Mouse (Mus musculus) retina, embryonic 14.5 days (tissue): ENCODE data around the gene A730071L15Rik.

ENCODE experiments used
- DNase-seq: peaks from one replicate; pipeline ENCODE4 v3.0.0-alpha.2; 2015; ENCODE audit warnings: low spot score

Gene A730071L15Rik

DNA sequence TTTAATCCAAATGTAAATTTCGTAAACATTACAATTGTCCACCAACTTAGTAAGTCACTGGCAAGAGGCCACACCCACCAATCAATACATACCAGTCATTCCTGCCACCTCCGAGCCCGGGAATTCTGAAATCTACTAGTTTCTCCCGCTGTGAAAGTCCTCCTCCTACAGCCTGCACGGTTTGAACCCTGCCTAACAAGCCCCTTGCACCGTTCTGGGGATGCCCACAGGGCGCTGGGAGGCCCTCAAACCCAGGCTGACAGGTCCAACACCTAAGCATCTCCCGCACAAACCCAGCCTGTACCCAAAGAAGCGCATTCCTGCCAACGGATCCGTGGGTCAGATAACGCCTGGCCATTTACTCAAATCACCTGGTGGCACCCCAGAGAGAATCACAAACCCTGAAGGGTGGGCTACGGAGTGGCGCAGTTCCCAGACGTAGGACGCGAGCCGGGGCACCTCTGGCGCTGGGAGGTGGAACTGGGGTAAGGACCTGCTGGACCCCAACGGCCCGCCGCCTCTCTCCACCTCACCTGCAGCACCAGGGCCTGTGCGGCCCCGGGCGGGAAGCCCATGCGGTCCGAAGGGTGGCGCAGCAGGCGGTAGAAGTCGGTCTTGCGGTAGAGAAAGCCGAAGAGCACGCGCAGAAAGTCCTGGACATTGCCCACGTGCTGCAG is at the start of gene A730071L15Rik:
A730071L15Rik (plus strand) TSS at position 620 of the 677 bp plus-strand sequence.
- DNase-seq, result no peak

DNA sequence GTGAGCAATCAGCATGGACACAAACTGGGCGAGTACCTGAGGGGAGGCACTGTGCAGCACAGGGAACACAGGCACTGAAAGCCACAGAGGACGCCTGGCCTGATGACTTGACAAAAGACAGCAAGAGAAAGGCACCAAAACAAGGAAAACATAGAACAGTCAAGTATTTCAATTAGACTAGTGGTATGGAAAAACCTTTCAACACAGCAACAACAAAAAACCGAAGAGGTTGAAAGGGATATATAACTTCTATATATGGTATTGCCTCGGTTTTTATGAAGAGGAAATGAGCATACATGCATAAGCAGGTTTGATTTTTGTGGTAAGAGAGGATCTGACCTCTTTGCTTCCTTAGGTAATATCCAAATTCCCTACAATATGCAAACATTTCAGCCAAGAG is 47.0 kb upstream of the A730071L15Rik start:
- no peak for DNase-seq

DNA sequence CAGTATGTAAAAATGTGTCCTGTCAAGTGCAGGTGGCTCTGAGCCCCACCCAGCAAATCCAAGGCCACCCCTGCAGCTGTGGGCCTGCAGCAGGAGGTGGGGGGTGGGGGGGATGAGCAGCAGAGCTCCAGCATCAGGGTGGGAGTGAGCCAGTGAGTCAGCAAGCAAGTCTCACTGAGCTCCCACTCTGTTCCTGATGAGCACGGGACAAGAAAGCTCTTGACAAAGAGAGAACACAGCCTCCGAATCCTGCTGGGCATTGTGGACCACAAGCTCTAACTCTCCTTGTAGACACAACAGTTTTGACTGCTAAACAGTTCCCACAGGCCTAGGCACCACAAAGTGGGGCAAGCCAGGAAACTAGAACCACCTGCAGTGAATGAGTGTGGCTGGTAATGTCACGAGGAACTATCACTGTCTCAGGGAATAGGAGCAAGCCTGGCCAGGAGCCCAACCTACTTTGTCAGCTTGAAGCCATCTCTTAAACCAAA is 45.6 kb upstream of the A730071L15Rik start:
- no peak for DNase-seq

DNA sequence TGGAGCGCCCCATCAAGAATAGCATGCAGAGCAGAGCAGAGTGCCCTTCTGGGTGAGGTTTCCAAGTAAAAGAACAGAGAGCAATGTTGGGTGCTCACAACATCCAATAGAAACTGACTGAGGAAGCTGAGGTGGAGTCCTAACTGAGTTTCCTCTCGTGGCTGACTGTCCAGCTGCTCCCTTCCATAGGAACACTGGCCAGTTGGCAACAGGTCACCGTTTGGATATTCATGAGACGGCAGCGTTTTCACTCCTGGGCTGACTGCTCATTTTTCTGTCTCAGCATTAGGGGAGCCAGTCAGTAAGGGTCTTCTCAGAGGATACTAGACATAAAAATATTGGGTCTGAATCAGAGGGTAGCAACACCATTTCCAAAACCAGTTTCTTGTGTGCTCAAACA is 43.2 kb upstream of the A730071L15Rik start:
- no peak for DNase-seq

DNA sequence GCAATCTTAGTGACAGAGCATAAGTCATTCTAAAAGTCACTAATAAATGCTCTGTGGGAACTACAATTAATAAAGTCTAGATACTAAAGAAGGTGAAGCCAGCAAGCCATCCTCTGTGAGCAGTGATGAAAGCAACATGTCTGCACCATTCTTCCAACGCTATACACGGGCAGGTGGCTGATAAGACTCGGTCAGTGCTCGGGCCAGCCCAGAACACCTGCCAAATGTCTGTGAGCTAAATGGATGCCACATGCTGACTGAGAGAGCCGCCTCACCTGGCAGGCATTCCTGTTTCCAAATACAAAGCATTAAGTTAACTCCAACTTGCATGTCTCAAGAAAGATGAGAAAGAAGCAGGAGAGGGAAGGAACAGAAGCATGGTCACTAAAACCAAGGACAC is 42.7 kb upstream of the A730071L15Rik start:
- DNase-seq, result no peak

DNA sequence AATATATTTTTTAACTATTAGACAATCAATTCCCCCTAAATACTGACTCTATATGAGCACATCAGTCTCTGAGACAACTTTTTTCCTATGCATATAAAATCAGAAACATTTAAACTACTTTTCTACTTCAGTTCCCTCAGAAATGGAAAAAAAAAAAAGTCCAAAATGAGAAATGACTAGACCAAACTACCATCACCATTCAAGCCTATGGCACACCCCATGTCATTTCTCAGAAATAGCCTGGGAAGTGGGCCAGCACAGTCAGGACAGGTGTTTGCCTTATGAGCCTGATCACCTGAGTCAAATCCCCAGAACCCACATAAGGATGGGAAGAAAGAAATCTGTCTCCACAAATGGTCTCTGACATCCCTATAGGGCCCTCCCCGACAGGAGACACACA is 41.3 kb upstream of the A730071L15Rik start:
- DNase-seq, result no peak

DNA sequence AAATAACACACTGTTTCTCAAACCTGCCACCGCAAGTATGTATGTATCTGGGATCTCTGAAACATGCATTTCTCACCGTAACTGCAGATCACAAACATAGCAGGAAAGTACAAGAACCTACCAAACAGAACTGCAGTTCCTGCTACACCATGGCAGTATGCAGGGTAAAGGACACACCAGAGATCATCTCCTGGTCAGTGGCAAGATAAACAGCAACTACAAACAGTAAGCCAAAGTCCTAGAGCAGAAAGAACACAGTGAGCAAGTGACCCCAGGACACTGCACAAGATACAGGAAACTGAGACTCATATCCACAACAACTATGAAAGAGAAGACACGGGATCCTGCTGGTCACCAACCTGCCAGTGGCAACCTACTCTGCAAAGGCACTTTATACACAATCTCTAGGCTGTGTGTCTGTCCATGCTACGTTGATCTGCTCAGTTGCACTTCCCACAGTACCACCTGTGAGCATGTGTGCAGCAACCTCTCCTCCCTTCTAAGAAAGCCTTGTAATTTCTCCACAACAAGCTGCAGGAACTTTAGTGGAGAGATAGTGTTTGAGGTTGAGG is 40.0 kb upstream of the A730071L15Rik start:
- no peak for DNase-seq

DNA sequence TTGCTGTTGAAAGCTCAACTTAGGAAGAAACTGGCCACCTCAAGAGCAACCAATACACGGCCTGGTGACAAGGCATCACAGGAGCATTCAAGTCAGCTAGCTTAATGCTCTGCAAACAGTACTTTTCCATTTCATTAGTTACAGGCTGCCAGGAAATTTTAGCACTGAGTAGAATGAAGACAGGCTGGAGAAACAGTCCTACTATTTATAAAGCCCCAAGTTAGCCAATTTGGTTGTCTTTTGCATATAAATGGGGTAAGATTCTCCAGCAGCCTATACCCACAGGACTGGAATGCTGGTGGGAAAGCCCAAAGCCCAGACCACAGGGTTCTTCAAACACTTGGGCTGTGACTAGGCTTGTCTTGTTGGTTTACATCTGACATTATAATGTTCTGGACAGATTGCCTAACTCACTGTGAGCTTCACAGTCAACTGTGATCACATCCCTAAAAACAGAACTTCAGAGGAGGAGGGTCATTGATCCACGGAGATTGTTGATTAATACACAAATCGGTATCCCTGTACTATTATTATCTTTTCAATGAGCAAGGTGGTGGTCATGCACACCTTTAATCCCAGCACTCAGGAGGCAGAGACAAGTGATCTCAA is 39.1 kb upstream of the A730071L15Rik start:
- no peak for DNase-seq

DNA sequence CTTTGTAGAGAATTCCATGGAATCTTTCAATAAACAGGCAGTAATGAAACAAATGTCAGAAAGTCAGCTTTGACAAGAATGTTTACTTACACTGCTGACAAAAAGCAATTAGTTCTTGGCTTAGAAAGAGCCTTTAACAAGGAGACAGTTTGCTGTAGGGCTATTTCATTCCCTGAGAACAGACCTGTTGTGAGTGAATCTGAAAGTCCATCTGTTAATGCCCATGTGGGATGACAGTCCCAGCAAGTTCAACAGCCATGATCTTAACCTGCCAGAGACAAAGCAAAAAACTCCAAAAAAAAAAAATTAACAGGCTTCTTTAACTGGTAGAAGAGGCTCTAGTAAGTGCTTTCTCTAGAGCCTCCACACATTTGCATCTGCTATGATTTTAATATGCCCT is 38.3 kb upstream of the A730071L15Rik start:
- no peak for DNase-seq

DNA sequence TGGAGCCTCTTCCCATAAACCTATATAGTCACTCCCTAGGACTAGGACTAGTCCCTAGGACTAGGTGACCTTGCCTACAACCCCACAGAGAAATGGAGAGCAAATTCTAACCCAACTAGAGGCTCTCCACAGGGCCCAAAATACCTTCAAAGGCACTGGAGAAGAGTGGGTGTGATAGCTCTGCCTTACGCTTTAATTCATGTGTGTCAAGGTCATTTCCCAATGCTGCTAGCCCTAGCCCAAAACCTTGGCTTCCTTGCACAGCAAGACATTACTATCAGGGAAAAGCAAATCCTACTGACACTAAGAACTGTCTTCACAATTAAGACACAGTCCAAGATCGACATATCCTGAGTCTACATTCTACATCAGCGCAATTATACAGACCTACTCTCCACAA is 36.8 kb upstream of the A730071L15Rik start:
- no peak for DNase-seq

DNA sequence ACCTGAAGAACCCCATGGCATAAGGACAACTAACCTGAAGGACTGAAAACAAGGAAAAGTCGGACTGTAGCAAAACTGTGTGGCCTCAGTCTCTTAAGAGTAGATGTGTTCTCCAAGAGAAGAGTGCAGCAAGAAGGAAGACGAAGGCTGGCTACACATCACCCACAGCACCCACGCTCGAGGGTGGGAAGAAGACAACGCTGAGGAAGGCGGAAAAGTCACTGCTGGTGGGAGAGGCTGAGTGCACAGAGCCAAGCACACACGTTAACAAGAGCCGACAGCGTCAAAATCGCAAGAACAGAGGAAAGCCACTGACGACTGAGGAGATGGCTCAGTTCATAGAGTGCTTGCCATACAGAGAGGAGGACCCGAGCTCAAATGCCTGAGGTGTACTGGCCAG is 36.1 kb upstream of the A730071L15Rik start:
- DNase-seq, result no peak

DNA sequence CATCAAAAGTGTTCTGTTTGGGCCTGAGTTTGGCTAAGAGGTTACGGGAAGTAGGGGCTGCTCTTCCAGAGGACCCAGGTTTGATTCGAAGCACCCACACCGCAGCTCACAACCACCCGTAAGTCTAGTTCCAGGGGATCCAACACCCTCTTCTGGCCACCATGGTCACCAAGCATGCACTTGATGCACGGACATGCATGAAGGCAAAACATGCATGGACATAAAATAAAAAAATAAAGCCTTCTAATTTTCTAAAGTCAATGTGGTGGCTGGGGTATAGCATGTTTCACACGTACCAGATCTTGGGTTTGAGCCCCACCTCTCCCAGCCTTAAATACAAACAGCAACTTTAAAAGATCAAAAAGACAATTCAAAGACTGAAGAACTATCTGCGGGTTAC is 35.0 kb upstream of the A730071L15Rik start:
- no peak for DNase-seq

DNA sequence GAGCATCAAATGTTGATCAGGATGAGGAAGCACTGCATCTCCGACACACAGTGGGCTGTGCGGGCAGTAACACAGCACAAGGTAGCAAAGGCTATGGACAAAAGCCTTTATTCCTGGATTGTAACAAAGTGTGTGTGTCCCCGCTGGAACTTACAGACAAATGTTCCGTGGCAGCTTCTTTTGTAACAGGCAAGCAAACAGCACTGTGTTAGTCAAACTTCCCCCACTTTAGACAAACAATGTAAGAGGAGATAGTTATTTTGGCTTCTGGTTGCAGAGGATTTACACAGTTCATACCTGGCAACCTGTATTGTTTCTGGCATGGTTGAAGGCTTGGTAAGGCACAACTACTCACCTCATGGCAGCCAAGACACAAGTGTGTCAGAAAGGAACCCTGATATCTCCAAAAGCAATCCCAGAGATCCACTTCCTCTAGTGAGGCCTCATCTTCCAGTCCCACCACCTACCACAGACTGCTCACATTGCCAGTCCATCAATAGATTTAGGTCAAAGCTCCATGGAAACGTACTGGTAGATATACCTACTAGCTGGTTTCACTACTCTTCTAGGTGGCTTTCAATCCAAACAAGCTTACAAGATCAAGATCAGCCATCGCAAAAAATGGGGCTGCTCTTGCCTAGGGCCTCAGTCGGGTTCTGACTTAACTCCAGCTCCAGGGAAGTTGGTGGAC is 34.3 kb upstream of the A730071L15Rik start:
- no peak for DNase-seq

DNA sequence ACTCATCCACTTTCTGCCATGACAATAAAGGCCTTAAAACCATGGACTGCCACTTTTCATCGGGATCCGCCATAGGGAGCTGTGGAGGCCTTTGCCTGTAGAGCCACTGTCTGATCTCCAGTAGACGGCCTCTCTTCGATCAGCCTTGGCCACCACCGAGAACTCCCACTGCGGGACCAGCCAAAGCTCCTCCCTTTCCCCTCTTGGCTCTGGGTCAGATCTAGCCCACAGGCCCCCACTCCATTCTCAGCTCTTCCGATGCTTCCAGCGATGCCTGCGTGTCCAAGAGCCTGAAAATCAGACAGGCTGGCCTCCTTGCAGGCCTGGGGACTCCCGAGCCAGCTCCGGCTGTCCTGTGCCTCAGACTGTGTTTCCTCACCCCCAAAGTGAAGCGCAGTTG is 33.5 kb upstream of the A730071L15Rik start:
- DNase-seq, result no peak

DNA sequence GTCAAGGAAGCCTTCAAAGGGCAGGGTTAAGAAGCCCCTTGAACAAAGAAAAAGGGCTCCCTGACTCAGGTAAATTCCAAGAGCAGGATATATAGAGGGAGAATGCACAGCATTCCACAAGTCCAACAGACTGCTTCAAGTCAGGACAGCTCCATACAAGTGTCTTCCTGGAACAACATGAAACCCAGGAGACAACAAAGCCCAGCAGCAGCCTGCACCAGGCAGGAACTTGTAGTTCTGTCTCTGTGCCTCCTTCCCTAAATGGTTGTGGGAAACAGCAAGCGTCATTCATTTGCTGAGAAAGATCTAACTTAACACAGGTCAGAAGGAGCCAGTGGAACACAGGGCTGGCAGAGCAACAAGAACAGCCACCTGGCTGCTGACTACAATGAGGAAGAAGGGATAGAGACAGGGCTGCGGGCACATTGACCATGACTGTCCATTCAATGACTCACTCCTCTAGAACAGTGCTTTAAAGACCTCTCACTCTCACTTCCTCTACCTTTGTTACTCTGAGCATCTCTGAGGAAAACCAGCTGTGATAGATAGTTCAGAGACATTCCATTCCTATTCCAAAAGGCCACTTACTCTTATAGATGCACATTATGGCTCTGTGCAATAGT is 30.7 kb upstream of the A730071L15Rik start:
- no peak for DNase-seq

DNA sequence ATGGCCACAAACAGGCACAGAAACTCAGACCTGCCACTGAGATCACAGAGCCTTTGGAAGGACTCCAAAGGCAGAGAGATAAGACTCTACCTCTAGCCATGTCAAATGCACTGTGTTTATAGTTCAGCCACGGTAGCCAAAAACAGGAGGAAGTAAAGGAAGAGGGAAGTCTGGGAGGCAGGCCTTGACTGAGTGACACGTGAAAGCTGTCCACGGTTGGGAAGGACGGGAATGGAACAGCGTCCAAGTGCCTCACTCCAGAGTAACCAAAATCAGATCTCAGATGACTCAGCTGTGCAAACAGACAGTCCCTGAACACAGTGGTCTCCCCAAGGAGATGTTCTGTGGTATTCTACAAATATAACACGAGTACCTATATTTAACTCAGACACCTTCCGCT is 25.1 kb upstream of the A730071L15Rik start:
- no peak for DNase-seq

DNA sequence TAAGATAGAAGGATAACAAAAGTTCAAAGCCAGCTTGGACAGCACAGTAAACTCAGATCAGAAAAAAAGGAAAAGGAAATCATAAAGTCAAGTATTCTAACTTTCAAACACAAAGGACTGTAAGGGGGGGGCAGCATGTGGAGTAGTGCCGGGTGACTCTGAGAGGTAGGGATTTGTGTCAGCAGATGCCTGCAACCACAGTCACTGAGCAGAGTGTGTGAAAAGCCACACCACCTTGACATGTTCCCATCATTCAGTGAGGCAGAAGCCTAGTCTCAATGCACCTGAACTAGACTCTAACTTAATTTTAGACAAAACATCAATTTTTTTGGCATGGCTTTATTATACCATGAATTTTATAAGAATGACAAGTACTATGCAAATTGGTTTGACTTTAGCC is 24.3 kb upstream of the A730071L15Rik start:
- no peak for DNase-seq

DNA sequence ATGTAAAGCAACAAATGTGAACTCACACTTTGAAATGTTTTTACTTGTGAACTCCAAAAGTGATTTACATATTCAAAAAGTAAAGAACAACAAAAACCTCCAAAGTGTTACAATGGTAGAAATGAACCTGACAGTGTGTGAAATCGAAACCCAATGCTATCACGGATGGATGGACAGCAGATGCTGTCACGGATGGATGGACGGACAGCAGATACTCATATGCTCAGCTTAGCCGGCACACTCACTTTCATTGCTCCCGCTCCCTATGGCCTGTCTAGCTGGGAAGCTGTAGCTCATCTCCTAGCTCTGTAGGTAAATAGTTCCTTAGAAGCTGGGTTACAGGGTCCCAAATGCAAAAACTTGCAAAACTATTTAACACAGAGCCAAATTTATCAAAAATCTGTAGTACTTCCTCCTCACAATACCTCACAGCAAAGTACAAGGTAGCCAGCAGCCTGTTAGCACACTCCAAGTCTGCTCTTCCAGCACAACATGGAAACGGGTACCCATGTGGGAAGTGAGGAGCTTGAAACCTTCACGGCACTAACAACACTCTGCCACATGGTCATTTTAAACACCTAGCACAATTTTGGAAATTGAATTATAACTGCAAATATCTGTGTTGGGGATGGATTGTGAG is 21.9 kb upstream of the A730071L15Rik start:
- DNase-seq, result peak; percentile 58

DNA sequence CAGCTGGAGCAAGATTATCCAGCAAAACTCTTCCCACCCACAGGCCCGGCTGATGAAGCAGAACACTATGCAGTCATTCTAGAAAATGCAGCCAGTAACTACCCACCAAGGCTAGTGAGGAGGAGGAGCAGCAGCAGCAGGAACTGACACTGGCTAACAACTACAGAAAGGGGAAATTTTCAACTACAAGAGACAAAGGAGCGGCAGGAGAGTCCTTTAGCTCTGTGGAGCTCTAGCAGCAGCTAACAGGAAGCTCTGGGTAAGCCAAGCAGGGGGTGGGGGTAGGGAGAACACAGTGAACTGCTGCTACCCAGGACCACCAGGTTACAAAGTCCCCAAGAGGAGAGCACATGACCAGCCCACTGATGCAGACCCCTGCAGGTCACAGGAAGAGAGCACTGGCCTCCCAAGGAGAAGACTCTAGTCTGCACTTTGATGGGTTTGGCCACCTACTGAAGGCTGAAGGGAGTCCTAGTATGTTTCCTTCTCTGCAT is 21.1 kb upstream of the A730071L15Rik start:
- no peak for DNase-seq

DNA sequence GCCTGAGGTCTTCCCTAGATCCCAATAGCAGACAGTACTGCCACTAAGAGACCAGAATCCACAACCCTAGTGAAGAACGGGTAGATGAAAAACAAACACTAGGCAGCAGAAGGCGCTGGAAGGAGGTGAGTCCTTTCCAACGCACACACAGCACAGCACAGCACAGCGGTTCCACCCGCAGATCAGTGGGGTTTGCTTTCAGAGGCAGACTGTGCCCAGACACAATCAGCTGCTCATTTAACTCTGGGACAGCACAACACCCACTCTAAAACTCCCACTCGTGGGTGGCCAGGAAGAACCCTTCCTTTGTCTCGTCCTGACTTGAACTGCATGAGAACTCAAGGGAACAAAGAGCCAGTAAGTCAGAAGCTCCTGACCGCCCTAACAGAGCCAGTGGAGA is 20.6 kb upstream of the A730071L15Rik start:
- DNase-seq, result no peak

DNA sequence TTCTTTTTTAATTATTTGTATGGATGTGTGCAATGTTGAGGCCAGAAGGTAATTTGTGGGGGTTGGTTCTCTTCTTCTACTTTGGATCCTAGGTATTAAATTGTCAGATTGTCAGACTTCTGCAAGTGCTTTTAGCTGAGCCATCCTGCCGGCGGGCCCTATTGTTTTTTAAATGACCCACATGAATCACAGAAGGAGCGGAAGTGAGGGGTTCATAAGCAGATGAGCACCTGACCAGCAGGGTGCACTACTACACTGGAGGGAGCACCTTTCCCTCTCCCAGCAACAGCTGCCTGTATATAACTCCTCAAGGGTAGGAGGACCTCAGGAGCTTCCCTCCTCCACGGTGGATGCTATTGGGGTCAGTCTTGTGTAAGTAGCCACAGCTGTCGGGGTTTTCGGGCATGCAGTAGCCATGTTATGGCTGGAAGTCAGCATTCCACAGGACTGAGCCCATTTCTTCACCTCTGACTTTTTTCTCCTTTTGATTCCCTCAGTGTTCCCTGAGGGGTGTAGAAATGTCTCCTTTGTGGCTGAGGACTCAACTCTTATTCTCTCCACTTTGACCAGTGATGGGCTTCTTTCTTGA is 18.9 kb upstream of the A730071L15Rik start:
- DNase-seq, result no peak
